Mouse (Mus musculus) forebrain, embryonic 11.5 days (tissue): ENCODE results near the gene Yars. TPM values are rescaled to one million over a fixed set of nuclear protein-coding genes. Genes with fewer than 3 reads are reported as not detected.

Experiments
- ATAC-seq: fragments of 200-750 bp; cut with Nextera tagmentation; replicated peaks from 2 replicates; pipeline ENCODE4 v1.8.0; 2017; ENCODE audit warnings: moderate TSS enrichment; ENCODE audit not compliant: low FRiP score
- DNase-seq: peaks from one replicate; pipeline ENCODE4 v3.0.0-alpha.2; 2017; ENCODE audit warnings: low spot score
- H3K27ac ChIP-seq: fragments of 300-500 bp; sonication (generic); 2 replicates; pipeline ENCODE4 v1.5.1; 2014; ENCODE audit warnings: low read depth, low read length
- H3K27me3 ChIP-seq: fragments of 300-500 bp; sonication (generic); 2 replicates; pipeline ENCODE4 v1.6.1; 2014; ENCODE audit warnings: mild to moderate bottlenecking, low read length, mixed read lengths; ENCODE audit not compliant: control insufficient read depth, insufficient read depth
- H3K36me3 ChIP-seq: fragments of 300-500 bp; sonication (generic); 2 replicates; pipeline ENCODE4 v1.6.1; 2014; ENCODE audit warnings: mild to moderate bottlenecking, low read length, moderate library complexity, mixed read lengths; ENCODE audit not compliant: control insufficient read depth, insufficient read depth
- H3K4me1 ChIP-seq: fragments of 300-500 bp; sonication (generic); replicated peaks from 2 replicates; pipeline ENCODE4 v1.6.1; 2014; ENCODE audit warnings: low read length, mixed read lengths; ENCODE audit not compliant: control insufficient read depth, insufficient read depth
- H3K4me2 ChIP-seq: fragments of 300-500 bp; sonication (generic); 2 replicates; pipeline ENCODE4 v1.6.1; 2014; ENCODE audit warnings: low read depth, mild to moderate bottlenecking, low read length, moderate library complexity, mixed read lengths; ENCODE audit not compliant: severe bottlenecking
- H3K4me3 ChIP-seq: fragments of 300-500 bp; sonication (generic); 2 replicates; pipeline ENCODE4 v1.5.1; 2014; ENCODE audit warnings: low read depth, low read length
- H3K9ac ChIP-seq: fragments of 300-500 bp; sonication (generic); 2 replicates; pipeline ENCODE4 v1.6.1; 2014; ENCODE audit warnings: low read length
- H3K9me3 ChIP-seq: fragments of 300-500 bp; sonication (generic); 2 replicates; pipeline ENCODE4 v1.6.1; 2016; ENCODE audit warnings: low read length, mixed read lengths; ENCODE audit not compliant: control insufficient read depth
- WGBS: fragments of 180-500 bp; shearing (Covaris S2); extraction: QIAGEN DNeasy Blood & Tissue Kit; methylation state at CpG from one replicate; pipeline ENCODE4 v1.1.7; 2014; 5-methylcytosine and 5-hydroxymethylcytosine counted together
- polyA plus RNA-seq: library from polyadenylated mRNA; unstranded; fragments of >200 nt; fragmentation: Nextera tagmentation; extraction: Ambion mirVana; gene quantifications from 2 replicates; pipeline ENCODE4 v1.2.1, GENCODE M21; 2014

Yars gene
- polyA plus RNA-seq, 1 experiment from 2014 or later, result 113 TPM

- Histone ChIP-seq H3K9ac (peak overlapping the region; percentile 27; the same call in 1 of the 2 replicates), H3K4me1 (peaks cover 20% of the 10 kb centered on the region), H3K27ac (no peak overlapping the region), H3K4me2 (no peak overlapping the region), H3K27me3 (peaks cover 3% of the 10 kb centered on the region; the same call in 1 of the 2 replicates), H3K9me3 (no peaks in the 10 kb centered on the region), H3K36me3 (no peaks in the 10 kb centered on the region), H3K4me3 (no peak overlapping the region)
- 22% methylated on average over 7 of the region's 7 CpGs for WGBS
- DNase-seq (peak; percentile 51), ATAC-seq (no peak)
Measured at GRCm38 (mm10) chr4:129241898-129242297, 52.3 kb downstream of the Yars start.

GRCm38 (mm10) chr4:129242327-129242726, 52.8 kb downstream of the Yars start:
- Histone ChIP-seq H3K27ac (0 out of 2 replicates have a peak overlapping the region, but pooled peaks have one; percentile 21), H3K4me3 (no peak overlapping the region), H3K9ac (peak overlapping the region; percentile 27; the same call in 1 of the 2 replicates), H3K4me1 (peaks cover 20% of the 10 kb centered on the region), H3K9me3 (no peaks in the 10 kb centered on the region), H3K27me3 (peaks cover 8% of the 10 kb centered on the region), H3K4me2 (no peak overlapping the region), H3K36me3 (no peaks in the 10 kb centered on the region)
- ATAC-seq, result no peak
- WGBS, result 25% methylated on average over 4 of the region's 4 CpGs
- DNase-seq, result no peak

- WGBS, result 14% methylated on average over 4 of the region's 4 CpGs
- Histone ChIP-seq H3K4me1 (peaks cover 21% of the 10 kb centered on the region), H3K9ac (0 out of 2 replicates have a peak overlapping the region, but pooled peaks have one; percentile 27), H3K9me3 (no peaks in the 10 kb centered on the region), H3K4me2 (no peak overlapping the region), H3K27ac (no peak overlapping the region), H3K36me3 (no peaks in the 10 kb centered on the region), H3K27me3 (peaks cover 11% of the 10 kb centered on the region), H3K4me3 (no peak overlapping the region)
- peak; percentile 59 for DNase-seq
- ATAC-seq, result no peak
Measured at GRCm38 (mm10) chr4:129242761-129243160, 53.2 kb downstream of the Yars start.

- Histone ChIP-seq H3K4me1 (peaks cover 16% of the 10 kb centered on the region), H3K9me3 (no peaks in the 10 kb centered on the region), H3K27ac (no peak overlapping the region), H3K4me2 (no peak overlapping the region), H3K36me3 (no peaks in the 10 kb centered on the region), H3K9ac (no peak overlapping the region), H3K27me3 (peaks cover 23% of the 10 kb centered on the region), H3K4me3 (no peak overlapping the region)
- DNase-seq (no peak), ATAC-seq (no peak)
- 62% methylated on average over 4 of the region's 4 CpGs for WGBS
Measured at GRCm38 (mm10) chr4:129244802-129245201, 55.2 kb downstream of the Yars start.

- H3K4me2 ChIP-seq, result no peak overlapping the region
- H3K27me3 ChIP-seq, result peaks cover 25% of the 10 kb centered on the region
- no peak overlapping the region for H3K4me3 ChIP-seq
- H3K27ac ChIP-seq, result no peak overlapping the region
- DNase-seq (peak; percentile 49), ATAC-seq (no peak)
- H3K36me3 ChIP-seq, result no peaks in the 10 kb centered on the region
- no peak overlapping the region for H3K9ac ChIP-seq
- peaks cover 29% of the 10 kb centered on the region for H3K4me1 ChIP-seq
- WGBS, result 33% methylated on average over 15 of the region's 15 CpGs
- H3K9me3 ChIP-seq, result no peaks in the 10 kb centered on the region
Measured at GRCm38 (mm10) chr4:129246360-129247301, 57.1 kb downstream of the Yars start.

GRCm38 (mm10) chr4:129247381-129248242, 58.1 kb downstream of the Yars start:
- 10% methylated on average over 24 of the region's 24 CpGs for WGBS
- DNase-seq (no peak), ATAC-seq (no peak)
- no peaks in the 10 kb centered on the region for H3K9me3 ChIP-seq
- H3K4me3 ChIP-seq, result peak overlapping the region; percentile 55
- peaks cover 25% of the 10 kb centered on the region for H3K27me3 ChIP-seq
- H3K4me1 ChIP-seq, result peaks cover 26% of the 10 kb centered on the region
- peak overlapping the region; percentile 64 for H3K9ac ChIP-seq
- H3K36me3 ChIP-seq, result no peaks in the 10 kb centered on the region
- H3K27ac ChIP-seq, result no peak overlapping the region
- peak overlapping the region; percentile 94 for H3K4me2 ChIP-seq

- ATAC-seq, result no peak
- Histone ChIP-seq H3K36me3 (no peaks in the 10 kb centered on the region), H3K4me3 (peak overlapping the region; percentile 55), H3K27ac (no peak overlapping the region), H3K27me3 (peaks cover 25% of the 10 kb centered on the region), H3K9ac (peak overlapping the region; percentile 64), H3K4me1 (peaks cover 23% of the 10 kb centered on the region), H3K4me2 (peak overlapping the region; percentile 94), H3K9me3 (no peaks in the 10 kb centered on the region)
- DNase-seq, result no peak
- WGBS, result under 1% methylated on average over 41 of the region's 74 CpGs
Measured at GRCm38 (mm10) chr4:129248243-129248767, 58.7 kb downstream of the Yars start.

- Histone ChIP-seq H3K4me1 (peaks cover 23% of the 10 kb centered on the region), H3K9ac (no peak overlapping the region), H3K4me3 (no peak overlapping the region), H3K27me3 (peaks cover 25% of the 10 kb centered on the region), H3K9me3 (no peaks in the 10 kb centered on the region), H3K4me2 (no peak overlapping the region), H3K27ac (no peak overlapping the region), H3K36me3 (no peaks in the 10 kb centered on the region)
- ATAC-seq, result no peak
- WGBS, result 12% methylated on average over 7 of the region's 7 CpGs
- DNase-seq, result peak; percentile 54
Measured at GRCm38 (mm10) chr4:129249288-129249687, 59.7 kb downstream of the Yars start.
